Mouse (Mus musculus): Measurements from ENCODE around the gene Acvr1. TPM values are rescaled to one million over a fixed set of nuclear protein-coding genes. Genes with fewer than 3 reads are reported as not detected.

The Acvr1 gene
- polyA plus RNA-seq, 1 experiment from 2014 or later: 9.2 TPM

GRCm38 (mm10) chr2:58476956-58477715, 89.8 kb downstream of the Acvr1 start:
- peak; percentile 67; the same call in 1 of the 2 replicates for ATAC-seq (ENCODE audit: insufficient number of reproducible peaks, low FRiP score, low TSS enrichment, low read depth)
- H3K9ac ChIP-seq: no peak overlapping the region
- 61% methylated on average over 12 of the region's 12 CpGs for WGBS
- no peaks in the 10 kb centered on the region for H3K9me3 ChIP-seq (replicated peaks)
- no peak overlapping the region for H3K4me3 ChIP-seq (replicated peaks)
- no peak overlapping the region for H3K27ac ChIP-seq (replicated peaks)
- H3K36me3 ChIP-seq: peaks cover 11% of the 10 kb centered on the region; the same call in 1 of the 2 replicates
- no peaks in the 10 kb centered on the region for H3K27me3 ChIP-seq
- H3K4me2 ChIP-seq (replicated peaks): no peak overlapping the region
- no peaks in the 10 kb centered on the region for H3K4me1 ChIP-seq

- Histone ChIP-seq H3K4me2 (replicated peaks) (no peak overlapping the region), H3K27me3 (no peaks in the 10 kb centered on the region), H3K36me3 (peaks cover 20% of the 10 kb centered on the region), H3K4me3 (replicated peaks) (no peak overlapping the region), H3K4me1 (no peaks in the 10 kb centered on the region), H3K9ac (no peak overlapping the region), H3K9me3 (replicated peaks) (no peaks in the 10 kb centered on the region), H3K27ac (replicated peaks) (no peak overlapping the region)
- WGBS: 78% methylated on average over 8 of the region's 8 CpGs
- ATAC-seq (ENCODE audit: insufficient number of reproducible peaks, low FRiP score, low TSS enrichment, low read depth): no peak
Measured at GRCm38 (mm10) chr2:58475578-58475977, 91.4 kb downstream of the Acvr1 start.

GRCm38 (mm10) chr2:58470290-58470689, 96.7 kb downstream of the Acvr1 start:
- H3K9me3 ChIP-seq (replicated peaks): no peaks in the 10 kb centered on the region
- H3K4me2 ChIP-seq (replicated peaks): no peak overlapping the region
- WGBS: 80% methylated on average over 7 of the region's 7 CpGs
- no peak overlapping the region for H3K9ac ChIP-seq
- H3K27me3 ChIP-seq: no peaks in the 10 kb centered on the region
- no peak overlapping the region for H3K27ac ChIP-seq (replicated peaks)
- no peaks in the 10 kb centered on the region for H3K4me1 ChIP-seq
- peaks cover 61% of the 10 kb centered on the region for H3K36me3 ChIP-seq
- peak; percentile 39; the same call in 1 of the 2 replicates for ATAC-seq (ENCODE audit: insufficient number of reproducible peaks, low FRiP score, low TSS enrichment, low read depth)
- no peak overlapping the region for H3K4me3 ChIP-seq (replicated peaks)

- no peaks in the 10 kb centered on the region for H3K4me1 ChIP-seq
- H3K27me3 ChIP-seq: no peaks in the 10 kb centered on the region
- no peaks in the 10 kb centered on the region for H3K9me3 ChIP-seq (replicated peaks)
- H3K4me3 ChIP-seq (replicated peaks): no peak within 1 kb of the TSS
- no peak within 1 kb of the TSS for H3K27ac ChIP-seq (replicated peaks)
- 81% methylated on average over 7 of the region's 7 CpGs for WGBS
- peaks cover 65% of the 10 kb centered on the region for H3K36me3 ChIP-seq
- ATAC-seq (ENCODE audit: insufficient number of reproducible peaks, low FRiP score, low TSS enrichment, low read depth): no peak
- no peak within 1 kb of the TSS for H3K4me2 ChIP-seq (replicated peaks)
- no peak within 1 kb of the TSS for H3K9ac ChIP-seq
Measured at GRCm38 (mm10) chr2:58469816-58470215, 97.1 kb downstream of the Acvr1 start, which contains the start of gene Gm17409. Gene Gm17409, plus strand, starts transcription at chr2:58470116.

GRCm38 (mm10) chr2:58458820-58459371, 108.1 kb downstream of the Acvr1 start:
- Histone ChIP-seq H3K9ac (no peak overlapping the region), H3K4me1 (no peaks in the 10 kb centered on the region), H3K4me3 (replicated peaks) (no peak overlapping the region), H3K27ac (replicated peaks) (no peak overlapping the region), H3K36me3 (peaks cover 64% of the 10 kb centered on the region), H3K4me2 (replicated peaks) (no peak overlapping the region), H3K9me3 (replicated peaks) (no peaks in the 10 kb centered on the region), H3K27me3 (no peaks in the 10 kb centered on the region)
- 83% methylated on average over 14 of the region's 14 CpGs for WGBS
- ATAC-seq (ENCODE audit: insufficient number of reproducible peaks, low FRiP score, low TSS enrichment, low read depth): no peak

GRCm38 (mm10) chr2:58457488-58457865, 109.5 kb downstream of the Acvr1 start:
- H3K4me1 ChIP-seq: no peaks in the 10 kb centered on the region
- H3K4me2 ChIP-seq (replicated peaks): no peak overlapping the region
- H3K36me3 ChIP-seq: peaks cover 50% of the 10 kb centered on the region
- ATAC-seq (ENCODE audit: insufficient number of reproducible peaks, low FRiP score, low TSS enrichment, low read depth): no peak
- no peak overlapping the region for H3K9ac ChIP-seq
- H3K27me3 ChIP-seq: no peaks in the 10 kb centered on the region
- H3K27ac ChIP-seq (replicated peaks): no peak overlapping the region
- WGBS: 93% methylated on average over 5 of the region's 5 CpGs
- H3K9me3 ChIP-seq (replicated peaks): no peaks in the 10 kb centered on the region
- no peak overlapping the region for H3K4me3 ChIP-seq (replicated peaks)

GRCm38 (mm10) chr2:58456843-58457487, 110.0 kb downstream of the Acvr1 start:
- Histone ChIP-seq H3K36me3 (peaks cover 45% of the 10 kb centered on the region), H3K9me3 (replicated peaks) (no peaks in the 10 kb centered on the region), H3K9ac (no peak overlapping the region), H3K4me2 (replicated peaks) (no peak overlapping the region), H3K4me3 (replicated peaks) (no peak overlapping the region), H3K4me1 (no peaks in the 10 kb centered on the region), H3K27me3 (no peaks in the 10 kb centered on the region), H3K27ac (replicated peaks) (no peak overlapping the region)
- no peak for ATAC-seq (ENCODE audit: insufficient number of reproducible peaks, low FRiP score, low TSS enrichment, low read depth)
- 85% methylated on average over 8 of the region's 8 CpGs for WGBS

- Histone ChIP-seq H3K9me3 (replicated peaks) (no peaks in the 10 kb centered on the region), H3K4me1 (no peaks in the 10 kb centered on the region), H3K4me3 (replicated peaks) (no peak overlapping the region), H3K27me3 (no peaks in the 10 kb centered on the region), H3K9ac (no peak overlapping the region), H3K4me2 (replicated peaks) (no peak overlapping the region), H3K36me3 (peaks cover 26% of the 10 kb centered on the region), H3K27ac (replicated peaks) (no peak overlapping the region)
- 85% methylated on average over 16 of the region's 16 CpGs for WGBS
- no peak for ATAC-seq (ENCODE audit: insufficient number of reproducible peaks, low FRiP score, low TSS enrichment, low read depth)
Measured at GRCm38 (mm10) chr2:58454095-58454865, 112.7 kb downstream of the Acvr1 start.

- H3K9me3 ChIP-seq (replicated peaks): no peaks in the 10 kb centered on the region
Measured at GRCm38 (mm10) chr2:58447001-58447400, 120.0 kb downstream of the Acvr1 start.

GRCm38 (mm10) chr2:58443163-58443562, 123.8 kb downstream of the Acvr1 start:
- H3K36me3 ChIP-seq: peaks cover 44% of the 10 kb centered on the region
- no peaks in the 10 kb centered on the region for H3K9me3 ChIP-seq (replicated peaks)
- H3K4me1 ChIP-seq: no peaks in the 10 kb centered on the region
- no peak overlapping the region for H3K9ac ChIP-seq
- 87% methylated on average over 4 of the region's 4 CpGs for WGBS
- no peak for ATAC-seq (ENCODE audit: insufficient number of reproducible peaks, low FRiP score, low TSS enrichment, low read depth)
- no peaks in the 10 kb centered on the region for H3K27me3 ChIP-seq
- no peak overlapping the region for H3K27ac ChIP-seq (replicated peaks)
- H3K4me3 ChIP-seq (replicated peaks): no peak overlapping the region
- H3K4me2 ChIP-seq (replicated peaks): no peak overlapping the region

More at GRCm38 (mm10) chr2:58447001-58447400, 120.0 kb downstream of the Acvr1 start:
- no peak for ATAC-seq (ENCODE audit: insufficient number of reproducible peaks, low FRiP score, low TSS enrichment, low read depth)
- Histone ChIP-seq H3K36me3 (peaks cover 37% of the 10 kb centered on the region), H3K4me2 (replicated peaks) (no peak overlapping the region), H3K27ac (replicated peaks) (no peak overlapping the region), H3K4me1 (no peaks in the 10 kb centered on the region), H3K4me3 (replicated peaks) (no peak overlapping the region), H3K27me3 (no peaks in the 10 kb centered on the region), H3K9ac (no peak overlapping the region)
- whole genome bisulfite sequencing: 94% methylated on average over 15 of the region's 15 CpGs

- no peaks in the 10 kb centered on the region for H3K4me1 ChIP-seq
- peaks cover 7% of the 10 kb centered on the region; the same call in 1 of the 2 replicates for H3K36me3 ChIP-seq
- no peak overlapping the region for H3K4me3 ChIP-seq (replicated peaks)
- H3K27ac ChIP-seq (replicated peaks): no peak overlapping the region
- no peak overlapping the region for H3K9ac ChIP-seq
- H3K9me3 ChIP-seq (replicated peaks): no peaks in the 10 kb centered on the region
- H3K27me3 ChIP-seq: no peaks in the 10 kb centered on the region
- 80% methylated on average over 3 of the region's 3 CpGs for WGBS
- no peak for ATAC-seq (ENCODE audit: insufficient number of reproducible peaks, low FRiP score, low TSS enrichment, low read depth)
- no peak overlapping the region for H3K4me2 ChIP-seq (replicated peaks)
Measured at GRCm38 (mm10) chr2:58436911-58437310, 130.0 kb downstream of the Acvr1 start.

All from embryonic facial prominence, embryonic 15.5 days (tissue).